Mouse (Mus musculus) liver, embryonic 13.5 days (tissue): ENCODE measurements around the gene Castor2. TPM values are rescaled to one million over a fixed set of nuclear protein-coding genes. Genes with fewer than 3 reads are reported as not detected.

Source experiments
- ATAC-seq: fragments of 200-750 bp; cut with Nextera tagmentation; 2 replicates; pipeline ENCODE4 v1.8.0; 2017; ENCODE audit warnings: low read depth, mild to moderate bottlenecking, moderate number of reproducible peaks, moderate library complexity
- DNase-seq: peaks from one replicate; pipeline ENCODE4 v3.0.0; 2022
- H3K27ac ChIP-seq: fragments of 300-500 bp; sonication (generic); 2 replicates; pipeline ENCODE4 v1.5.1; 2015; ENCODE audit warnings: moderate library complexity, mild to moderate bottlenecking, inconsistent platforms
- H3K27me3 ChIP-seq: fragments of 300-500 bp; sonication (generic); 2 replicates; pipeline ENCODE4 v1.6.1; 2015; ENCODE audit warnings: mild to moderate bottlenecking, inconsistent platforms
- H3K36me3 ChIP-seq: fragments of 300-500 bp; sonication (generic); 2 replicates; pipeline ENCODE4 v1.6.1; 2015; ENCODE audit warnings: mild to moderate bottlenecking, inconsistent platforms
- H3K4me1 ChIP-seq: fragments of 300-500 bp; sonication (generic); replicated peaks from 2 replicates; pipeline ENCODE4 v1.6.1; 2015; ENCODE audit warnings: inconsistent platforms
- H3K4me2 ChIP-seq: fragments of 300-500 bp; sonication (generic); 2 replicates; pipeline ENCODE4 v1.6.1; 2015; ENCODE audit warnings: inconsistent platforms, mild to moderate bottlenecking, moderate library complexity
- H3K4me3 ChIP-seq: fragments of 300-500 bp; sonication (generic); replicated peaks from 2 replicates; pipeline ENCODE4 v1.5.1; 2015; ENCODE audit warnings: mild to moderate bottlenecking, inconsistent platforms
- H3K9ac ChIP-seq: fragments of 300-500 bp; sonication (generic); 2 replicates; pipeline ENCODE4 v1.6.1; 2015; ENCODE audit warnings: mild to moderate bottlenecking, inconsistent platforms
- H3K9me3 ChIP-seq: fragments of 300-500 bp; sonication (generic); replicated peaks from 2 replicates; pipeline ENCODE4 v1.6.1; 2016; ENCODE audit warnings: inconsistent platforms
- WGBS: fragments of 180-500 bp; shearing (Covaris S2); methylation state at CpG from one replicate; pipeline ENCODE4 v1.1.7; 2015; ENCODE audit not compliant: insufficient replicate concordance; 5-methylcytosine and 5-hydroxymethylcytosine counted together
- polyA plus RNA-seq: library from polyadenylated mRNA; unstranded; fragments of >200 nt; fragmentation: Nextera tagmentation; extraction: Ambion mirVana; gene quantifications from 2 replicates; pipeline ENCODE4 v1.2.1, GENCODE M21; 2015

Gene Castor2
- polyA plus RNA-seq, 1 experiment from 2014 or later = 0.54 TPM

GRCm38 (mm10) chr5:134183880-134184808, 84.6 kb downstream of the Castor2 start, which contains the start of gene Gtf2ird2:
Gtf2ird2 (plus strand) TSS chr5:134184019.
- Histone ChIP-seq H3K27ac (peak within 1 kb of the TSS; percentile 86), H3K27me3 (no peaks in the 10 kb centered on the region), H3K4me2 (peak within 1 kb of the TSS; percentile 95), H3K4me1 (peaks cover 34% of the 10 kb centered on the region), H3K36me3 (no peaks in the 10 kb centered on the region), H3K9me3 (no peaks in the 10 kb centered on the region), H3K9ac (peak within 1 kb of the TSS; percentile 83), H3K4me3 (peak within 1 kb of the TSS; percentile 78)
- WGBS = under 1% methylated on average over 90 of the region's 92 CpGs
- ATAC-seq (peak; percentile 92), DNase-seq (peak; percentile 98)

- Histone ChIP-seq H3K9ac (no peak overlapping the region), H3K36me3 (no peaks in the 10 kb centered on the region), H3K4me3 (no peak overlapping the region), H3K27ac (no peak overlapping the region), H3K9me3 (no peaks in the 10 kb centered on the region), H3K4me1 (peaks cover 23% of the 10 kb centered on the region), H3K27me3 (no peaks in the 10 kb centered on the region), H3K4me2 (no peak overlapping the region)
- 79% methylated on average over 3 of the region's 3 CpGs for WGBS
- no peak for DNase-seq
- ATAC-seq = no peak
Measured at GRCm38 (mm10) chr5:134186059-134186458, 86.5 kb downstream of the Castor2 start.

GRCm38 (mm10) chr5:134186961-134187731, 87.6 kb downstream of the Castor2 start:
- H3K27me3 ChIP-seq = no peaks in the 10 kb centered on the region
- H3K4me1 ChIP-seq = peaks cover 20% of the 10 kb centered on the region
- no peaks in the 10 kb centered on the region for H3K9me3 ChIP-seq
- no peak overlapping the region for H3K4me3 ChIP-seq
- H3K27ac ChIP-seq = no peak overlapping the region
- peak; percentile 64 for DNase-seq
- no peak overlapping the region for H3K9ac ChIP-seq
- ATAC-seq = no peak
- H3K4me2 ChIP-seq = no peak overlapping the region
- no peaks in the 10 kb centered on the region for H3K36me3 ChIP-seq
- 67% methylated on average over 4 of the region's 4 CpGs for WGBS

GRCm38 (mm10) chr5:134188571-134188970, 89.1 kb downstream of the Castor2 start:
- H3K9ac ChIP-seq = no peak overlapping the region
- ATAC-seq = no peak
- DNase-seq = no peak
- H3K4me3 ChIP-seq = no peak overlapping the region
- H3K9me3 ChIP-seq = no peaks in the 10 kb centered on the region
- peaks cover 6% of the 10 kb centered on the region for H3K4me1 ChIP-seq
- H3K36me3 ChIP-seq = no peaks in the 10 kb centered on the region
- H3K27me3 ChIP-seq = no peaks in the 10 kb centered on the region
- H3K27ac ChIP-seq = no peak overlapping the region
- H3K4me2 ChIP-seq = no peak overlapping the region
- WGBS = 40% methylated on average over 7 of the region's 7 CpGs

- 74% methylated on average over 8 of the region's 8 CpGs for WGBS
- no peak overlapping the region for H3K4me2 ChIP-seq
- H3K27me3 ChIP-seq = no peaks in the 10 kb centered on the region
- no peak overlapping the region for H3K4me3 ChIP-seq
- H3K36me3 ChIP-seq = no peaks in the 10 kb centered on the region
- H3K4me1 ChIP-seq = no peaks in the 10 kb centered on the region
- H3K9ac ChIP-seq = no peak overlapping the region
- DNase-seq (no peak), ATAC-seq (no peak)
- H3K27ac ChIP-seq = no peak overlapping the region
- no peaks in the 10 kb centered on the region for H3K9me3 ChIP-seq
Measured at GRCm38 (mm10) chr5:134193664-134194063, 94.2 kb downstream of the Castor2 start.

Other genes with a start within 250 kb of the Castor2 start
- 21.1 and 21.9 TPM in 2 replicates for gene Rcc1l, start 77.1 kb downstream of the Castor2 start, polyA plus RNA-seq
- 1.5 and 2.5 TPM in 2 replicates for gene Gtf2ird2, start 84.3 kb downstream of the Castor2 start, polyA plus RNA-seq
- 8.1 and 9.3 TPM in 2 replicates for gene Ncf1, start 129.9 kb downstream of the Castor2 start, polyA plus RNA-seq
- gene Gtf2i, start 215.0 kb downstream of the Castor2 start, polyA plus RNA-seq = 39.1 and 52.5 TPM in 2 replicates